Mouse (Mus musculus): ENCODE data around the gene Serpinb9b.

Serpinb9b gene

DNA sequence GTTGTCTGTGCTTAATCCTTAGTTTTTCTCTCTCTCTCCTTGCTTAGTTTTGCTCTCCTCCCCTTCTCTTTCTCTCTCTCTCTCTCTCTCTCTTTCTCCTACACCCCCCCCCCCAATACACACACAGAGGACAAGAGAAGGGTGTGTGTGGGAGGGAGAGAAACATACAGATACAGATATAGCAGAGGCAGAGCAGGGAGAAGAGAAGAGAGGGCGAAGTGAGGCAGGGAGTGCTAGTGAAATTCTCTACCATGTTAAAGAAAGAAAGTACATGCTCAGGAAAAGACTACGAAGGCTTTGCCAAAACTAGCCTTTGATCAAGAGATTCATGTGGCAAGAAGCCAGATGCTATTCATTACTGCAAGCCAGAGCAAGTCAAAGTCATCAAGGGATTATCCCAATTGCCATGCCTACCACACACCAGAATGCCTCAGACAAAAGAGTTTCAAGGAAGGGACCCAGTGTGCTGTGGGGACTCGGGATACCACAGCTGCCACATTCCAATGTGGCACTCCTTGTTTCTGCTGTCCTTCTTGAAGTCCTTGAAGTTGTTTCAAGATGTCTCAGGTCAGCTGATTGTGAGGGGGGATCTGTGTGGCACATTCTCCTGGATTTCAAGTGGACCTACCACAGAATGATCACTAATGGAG, 51.0 kb downstream of the Serpinb9b start, which contains the start of gene Serpinb1b:
TSS of gene Serpinb1b (plus strand) at position 520 of the 650 bp plus-strand sequence.
- TF ChIP-seq GATA4 (IDR thresholded peaks at IDR 0.05; ENCODE audit: insufficient replicate concordance, low read length), result no peak

DNA sequence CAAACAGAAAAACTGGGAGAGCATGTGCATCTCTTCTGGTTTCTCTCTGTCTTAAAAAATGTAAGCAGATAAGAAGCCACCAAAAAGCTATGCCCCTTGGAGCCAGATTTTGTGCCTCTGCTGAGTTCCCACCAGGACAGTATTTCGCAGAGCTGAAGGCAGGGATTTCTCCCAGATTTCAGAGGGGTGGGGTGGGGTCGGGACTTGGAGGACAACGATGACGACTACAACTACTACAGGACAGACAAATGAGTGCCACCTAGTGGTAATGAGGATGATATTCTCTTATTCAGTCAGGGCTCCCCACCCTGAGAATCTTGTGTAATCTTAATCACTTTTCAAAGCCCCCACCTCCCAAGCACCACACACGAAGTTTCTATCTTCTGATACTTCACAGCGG, 52.2 kb downstream of the Serpinb9b start:
- no peak for TF ChIP-seq GATA4 (IDR thresholded peaks at IDR 0.05; ENCODE audit: insufficient replicate concordance, low read length)

DNA sequence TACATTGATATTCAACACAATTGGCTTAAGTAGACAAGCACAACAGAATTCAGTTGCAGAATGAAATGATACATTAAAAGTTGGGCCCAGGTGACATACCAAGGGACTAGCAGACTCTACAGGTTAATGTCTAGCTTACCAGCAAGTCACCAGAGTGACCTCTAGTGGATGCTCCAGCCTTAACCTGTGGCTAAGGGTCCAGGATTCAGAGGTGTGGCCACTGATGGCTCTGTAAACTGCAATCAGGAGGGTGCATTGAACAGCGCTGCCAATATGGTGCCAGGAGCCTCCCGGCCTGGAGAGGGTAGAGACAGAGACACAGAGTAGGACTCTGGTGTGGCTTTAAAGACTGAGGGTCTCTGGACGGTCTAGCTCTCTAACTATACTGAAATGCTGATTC, 53.1 kb downstream of the Serpinb9b start:
- no peak for TF ChIP-seq GATA4 (IDR thresholded peaks at IDR 0.05; ENCODE audit: insufficient replicate concordance, low read length)

DNA sequence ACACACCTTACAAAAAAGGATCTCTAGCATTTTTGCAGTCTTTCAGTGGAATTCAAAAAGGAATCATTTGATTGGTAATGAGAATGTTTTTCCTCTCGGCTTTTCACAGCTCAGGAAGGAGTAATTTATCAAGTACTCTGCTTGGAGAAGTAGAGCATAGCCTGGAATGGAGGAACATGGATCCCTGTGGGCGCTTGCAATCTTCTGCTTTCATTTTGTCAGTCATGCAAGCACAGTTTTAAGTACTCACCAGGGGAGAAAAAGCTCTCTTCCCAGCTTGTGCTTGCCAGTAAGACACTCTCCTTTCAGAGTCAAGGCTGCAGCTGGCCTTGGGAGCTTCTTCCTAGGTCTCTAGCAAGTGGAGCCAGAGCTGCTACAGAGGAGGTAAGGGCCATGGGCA, 56.6 kb downstream of the Serpinb9b start:
- TF ChIP-seq GATA4 (IDR thresholded peaks at IDR 0.05; ENCODE audit: insufficient replicate concordance, low read length), result no peak

DNA sequence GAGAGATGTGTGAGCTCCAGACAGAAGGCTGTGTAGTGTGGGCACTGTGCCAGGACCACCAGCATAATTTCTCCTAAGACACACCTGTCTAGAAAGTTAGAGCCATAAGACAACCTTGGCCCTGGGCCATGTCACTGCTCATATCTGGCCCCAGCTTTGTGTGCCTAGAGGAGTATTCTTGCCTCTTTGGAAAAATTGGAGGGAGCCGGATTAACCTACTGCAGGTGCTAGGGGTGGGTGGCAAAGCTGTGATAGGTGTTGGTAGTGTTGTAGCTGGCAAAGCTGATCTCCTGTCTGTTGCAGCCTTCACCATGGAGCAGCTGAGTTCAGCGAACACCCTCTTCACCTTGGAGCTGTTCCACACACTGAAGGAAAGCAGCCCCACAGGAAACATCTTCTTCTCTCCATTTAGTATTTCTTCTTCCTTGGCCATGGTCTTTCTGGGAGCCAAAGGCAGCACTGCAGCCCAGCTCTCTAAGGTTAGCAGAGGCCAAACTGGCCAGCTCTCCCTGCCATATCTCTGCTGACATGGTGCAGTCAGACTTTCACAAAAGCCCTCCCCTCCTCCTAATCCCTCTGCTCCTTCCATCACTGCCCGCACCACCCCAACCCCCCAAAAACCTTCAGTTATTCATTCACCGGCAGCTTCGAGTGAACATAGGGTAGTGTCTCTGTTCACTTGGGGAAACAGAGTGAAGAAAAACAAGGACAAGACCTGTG, 57.9 kb downstream of the Serpinb9b start:
- TF ChIP-seq GATA4 (IDR thresholded peaks at IDR 0.05; ENCODE audit: insufficient replicate concordance, low read length), result no peak

DNA sequence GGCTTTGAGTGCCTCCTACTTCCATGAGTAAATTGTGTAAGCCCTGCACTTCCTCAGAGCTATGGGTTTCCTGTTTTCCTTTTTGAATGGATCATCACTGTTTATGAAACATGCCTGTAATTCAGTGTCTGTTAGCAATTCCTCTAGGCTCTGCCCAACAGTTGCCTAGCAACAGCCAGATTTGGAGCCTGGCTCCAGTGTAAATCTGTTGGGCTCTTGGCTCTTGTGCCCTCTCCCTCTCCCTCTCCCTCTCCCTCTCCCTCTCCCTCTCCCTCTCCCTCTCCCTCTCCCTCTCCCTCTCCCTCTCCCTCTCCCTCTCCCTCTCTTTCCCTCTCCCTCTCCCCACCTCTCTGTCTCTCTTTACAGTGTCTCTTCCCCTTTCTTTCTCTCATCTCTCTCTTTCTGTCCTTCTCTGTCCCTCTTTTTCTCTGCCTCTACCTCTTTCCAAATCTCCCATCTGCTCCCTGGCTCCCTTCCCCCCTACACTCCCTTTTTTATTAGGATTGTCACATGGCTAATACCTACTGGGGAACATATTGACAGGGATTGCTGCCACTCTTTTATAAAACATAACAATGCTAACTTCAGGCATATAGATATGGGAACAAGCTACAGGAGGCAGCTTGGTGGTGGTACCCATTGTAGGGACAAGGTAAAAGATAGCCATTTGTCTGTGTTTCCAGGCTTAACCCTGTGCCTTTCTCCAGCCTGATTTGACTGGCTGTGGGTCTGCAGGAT, 58.6 kb downstream of the Serpinb9b start:
- TF ChIP-seq GATA4 (IDR thresholded peaks at IDR 0.05; ENCODE audit: insufficient replicate concordance, low read length), result no peak

DNA sequence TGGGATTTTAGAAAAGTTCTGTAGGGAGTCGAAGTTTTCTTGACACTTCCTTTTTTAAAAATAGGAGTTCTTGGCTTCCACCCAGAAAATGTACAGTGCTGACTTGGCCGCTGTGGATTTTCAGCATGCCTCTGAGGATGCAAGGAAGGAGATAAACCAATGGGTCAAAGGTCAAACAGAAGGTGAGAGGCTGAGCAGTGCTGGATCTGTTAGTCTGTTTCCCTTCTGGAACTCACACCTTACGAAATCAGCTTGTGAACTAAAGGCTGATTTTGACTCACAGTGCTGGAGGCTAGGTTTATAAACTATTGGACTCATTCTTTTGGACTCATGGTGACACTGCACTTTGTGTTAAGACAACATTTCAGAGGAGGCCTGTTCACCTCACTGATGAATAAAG, 62.4 kb downstream of the Serpinb9b start:
- TF ChIP-seq GATA4 (IDR thresholded peaks at IDR 0.05; ENCODE audit: insufficient replicate concordance, low read length), result no peak

DNA sequence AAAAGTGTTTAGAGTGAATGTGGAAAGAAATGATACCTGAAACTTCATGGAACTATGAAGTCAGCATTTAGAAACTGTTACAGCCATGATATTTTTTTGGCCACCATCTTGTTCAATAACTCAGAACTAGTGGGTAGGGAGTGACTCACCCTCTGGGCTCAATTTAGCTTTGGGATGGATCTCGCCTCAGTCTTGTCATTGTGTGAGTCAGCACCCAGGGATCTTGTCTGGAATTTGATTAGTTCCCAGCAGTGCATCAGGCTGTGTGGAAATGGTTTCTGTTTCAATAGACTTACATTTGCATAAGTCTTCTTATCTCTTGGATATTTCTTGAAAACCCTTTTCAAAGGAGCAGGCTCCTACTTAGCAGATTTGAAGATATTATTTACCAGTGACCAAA, 63.3 kb downstream of the Serpinb9b start:
- no peak for TF ChIP-seq GATA4 (IDR thresholded peaks at IDR 0.05; ENCODE audit: insufficient replicate concordance, low read length)

DNA sequence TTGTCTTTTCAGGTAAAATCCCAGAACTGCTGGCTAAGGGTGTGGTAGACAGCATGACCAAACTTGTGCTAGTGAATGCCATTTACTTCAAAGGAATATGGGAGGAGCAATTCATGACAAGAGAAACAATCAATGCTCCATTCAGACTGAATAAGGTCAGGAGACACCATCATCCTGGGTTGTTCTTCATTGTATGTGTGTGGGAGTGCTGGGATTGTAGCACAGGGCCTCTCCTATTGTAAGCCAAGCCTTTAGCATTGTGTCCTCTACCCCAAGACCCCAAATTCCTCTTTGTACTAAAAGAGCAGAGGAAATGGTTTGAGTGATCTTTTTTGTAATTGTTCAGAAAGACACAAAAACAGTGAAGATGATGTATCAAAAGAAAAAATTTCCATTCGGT, 64.1 kb downstream of the Serpinb9b start:
- no peak for TF ChIP-seq GATA4 (IDR thresholded peaks at IDR 0.05; ENCODE audit: insufficient replicate concordance, low read length)

Measured in liver, adult (tissue).